Mouse (Mus musculus) cerebellum, adult 8-10 months (tissue): ENCODE data around the gene Magi1.
A peak's percentile ranks its signal among the peaks of the same experiment; 100 is the strongest.

Source experiments
- DNase-seq: peaks from one replicate; pipeline ENCODE4 v3.0.0; 2022

Magi1 gene

DNA sequence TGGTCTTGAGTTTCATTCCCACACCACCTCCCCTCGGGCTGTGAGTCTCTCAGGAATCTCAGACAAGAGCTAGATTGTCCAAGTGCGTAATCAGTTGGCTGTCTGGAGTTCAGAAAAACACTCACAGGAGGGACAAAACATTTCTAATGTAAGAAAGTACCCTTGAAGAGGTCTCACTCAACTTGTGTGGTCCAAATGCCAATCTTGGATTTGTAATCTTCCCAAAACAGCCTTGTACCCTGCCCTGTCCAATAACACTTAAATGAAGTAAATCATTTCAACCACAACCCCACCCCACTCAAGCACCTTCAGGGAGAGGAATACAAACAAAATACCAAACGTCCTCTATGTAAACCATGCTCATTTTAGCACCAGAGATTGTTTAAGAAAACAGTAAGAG is 82.8 kb downstream of the Magi1 start:
- no peak for DNase-seq

DNA sequence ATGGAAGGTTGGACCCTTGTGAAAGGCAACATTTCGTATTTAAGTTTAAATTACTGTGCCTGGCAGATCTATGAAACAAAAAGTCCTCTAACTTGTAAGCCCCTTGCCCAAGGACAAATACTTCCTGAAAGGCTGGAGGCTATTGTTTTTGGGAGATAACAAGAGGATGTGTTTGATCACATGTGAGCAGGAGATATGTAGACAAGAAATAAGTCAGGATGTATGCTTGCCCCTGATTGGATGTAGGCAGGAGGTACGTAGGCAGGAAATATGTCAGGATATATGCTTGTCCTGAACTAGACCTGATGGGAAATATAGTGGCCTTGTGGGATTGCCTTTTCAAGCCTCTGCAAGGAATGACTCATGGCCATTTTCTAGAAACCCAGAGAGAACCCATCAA is 84.0 kb downstream of the Magi1 start:
- DNase-seq, result no peak

DNA sequence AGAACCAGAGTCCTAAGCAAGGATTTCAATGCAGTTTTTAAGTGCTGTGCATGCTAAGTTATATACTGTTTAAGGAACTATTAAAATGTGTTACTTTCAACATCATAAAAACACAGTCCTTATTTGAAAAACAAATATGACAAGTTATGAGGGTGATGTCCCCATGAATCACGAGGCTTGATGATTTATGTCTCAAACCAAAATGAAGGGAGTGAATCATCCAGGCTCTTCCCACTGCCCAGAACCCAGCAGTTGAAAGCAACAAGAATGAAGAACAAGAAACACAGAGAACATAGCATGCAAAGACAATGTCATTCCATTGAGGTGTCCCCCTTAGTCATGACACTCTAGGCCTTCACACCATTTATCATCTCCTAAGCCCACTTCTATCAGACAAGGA is 85.9 kb downstream of the Magi1 start:
- DNase-seq, result no peak

DNA sequence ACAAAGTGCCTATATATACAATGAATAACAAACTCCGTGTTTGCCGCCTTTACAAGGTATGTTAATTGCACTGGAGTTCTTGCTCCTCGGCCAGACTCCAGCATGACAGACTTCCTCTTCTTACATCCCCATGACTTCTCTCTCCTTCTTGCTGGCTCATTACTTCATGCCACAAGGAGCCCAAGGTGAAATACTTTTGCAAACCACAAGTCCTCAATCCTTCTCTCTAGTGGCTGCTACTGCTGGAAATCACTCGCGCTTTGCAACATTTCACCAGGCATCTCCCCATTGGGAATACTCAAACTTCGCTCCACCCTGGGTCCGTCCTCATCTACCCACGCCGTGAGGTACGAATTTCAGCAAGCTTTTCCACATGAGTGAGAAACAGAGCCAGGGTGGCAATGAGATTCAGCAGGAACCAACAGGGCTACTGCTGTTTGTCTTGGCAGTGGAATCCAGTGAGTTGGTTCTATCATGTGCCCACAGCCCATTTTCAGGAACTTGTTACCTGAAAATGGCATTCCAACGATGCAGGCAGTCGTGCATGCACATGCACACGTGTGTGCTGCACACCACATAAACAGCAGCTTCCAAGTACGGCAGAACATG is 88.3 kb downstream of the Magi1 start:
- no peak for DNase-seq

DNA sequence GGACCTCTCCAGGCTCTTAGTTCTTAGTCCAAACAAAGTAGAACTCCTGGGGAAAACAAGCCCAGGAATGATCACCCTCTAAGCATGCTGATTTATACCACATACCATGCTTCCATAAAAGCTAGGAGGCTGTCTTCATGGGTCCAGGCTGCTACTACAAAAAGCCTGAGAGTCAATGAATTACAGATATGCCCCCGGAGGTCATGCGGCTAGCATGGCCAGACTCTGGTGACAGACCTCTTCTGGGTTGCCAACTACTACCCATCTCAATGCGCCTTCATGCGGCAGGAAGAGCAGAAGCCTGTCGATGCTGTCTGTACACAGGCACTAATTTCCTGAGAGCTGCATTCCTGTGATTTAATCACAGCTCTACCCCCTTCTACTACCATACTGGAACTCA is 92.9 kb downstream of the Magi1 start:
- no peak for DNase-seq

DNA sequence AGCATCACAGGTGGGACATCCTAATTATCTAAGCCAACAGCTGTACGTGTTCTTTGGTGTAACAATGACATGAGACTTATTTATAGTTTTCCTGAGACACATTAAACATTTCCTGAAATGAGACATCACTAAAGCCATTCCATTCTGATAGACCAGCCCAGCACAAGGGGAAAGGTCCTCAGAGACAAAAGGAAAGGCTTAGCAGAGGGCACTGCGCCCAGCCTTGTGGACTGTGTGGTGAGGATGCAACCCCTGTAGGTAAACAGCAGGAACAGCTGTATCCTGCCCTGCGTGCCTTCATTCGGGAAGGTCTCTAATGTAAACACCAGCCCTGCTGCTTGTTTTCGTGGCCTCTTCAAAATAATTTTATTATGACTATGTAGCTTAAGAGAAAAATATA is 94.3 kb downstream of the Magi1 start:
- no peak for DNase-seq

DNA sequence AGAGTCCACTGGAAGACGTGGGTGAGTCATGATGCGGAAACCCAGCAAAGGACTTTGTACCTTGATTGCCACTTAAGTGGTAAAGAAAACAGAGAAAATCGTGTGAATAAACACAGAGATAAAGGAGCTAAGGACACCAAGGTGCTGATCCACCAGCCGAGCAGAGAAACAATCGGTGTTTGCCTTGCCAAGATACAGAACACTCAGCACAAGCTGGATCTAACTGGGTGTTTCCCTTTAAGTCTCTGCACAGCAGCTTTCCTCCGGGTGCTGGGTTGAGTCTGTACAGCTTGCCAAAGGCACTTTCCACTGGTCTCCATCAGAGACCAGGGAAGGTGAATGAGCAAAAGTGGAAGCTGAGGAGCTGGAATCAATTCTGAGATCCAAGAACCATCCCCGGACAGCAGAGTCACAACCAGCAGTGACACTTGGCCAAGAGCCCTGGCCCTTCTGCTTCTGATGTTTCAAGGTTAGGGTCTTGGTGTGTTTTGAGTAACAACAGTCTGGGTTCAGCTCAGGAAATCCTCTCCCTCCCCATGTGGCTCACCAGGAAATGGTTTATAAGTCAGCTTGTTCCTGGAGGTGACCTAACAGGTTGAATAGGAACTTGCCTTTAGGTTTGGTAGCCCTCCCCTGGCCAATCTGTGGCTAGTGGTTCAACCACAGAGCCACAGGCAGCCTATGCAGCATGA is 96.9 kb downstream of the Magi1 start:
- no peak for DNase-seq

DNA sequence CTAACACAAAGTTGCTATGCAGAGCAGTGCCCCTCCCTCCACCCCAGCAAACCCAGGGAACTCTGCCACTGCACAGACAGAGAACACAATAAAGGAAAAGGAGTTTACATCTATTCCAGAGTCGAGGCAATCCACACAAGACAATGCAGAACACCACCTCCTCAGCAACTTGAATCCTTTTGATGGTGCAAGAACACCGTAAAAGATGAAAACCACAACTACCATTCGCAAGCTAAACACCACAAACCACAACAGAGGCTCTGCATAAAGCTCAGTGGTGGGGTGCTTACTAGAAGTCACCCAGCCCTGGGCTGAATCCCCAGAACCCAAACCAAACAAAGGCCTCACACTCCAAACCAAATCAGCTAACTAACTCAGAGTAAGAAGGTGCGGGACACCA is 99.4 kb downstream of the Magi1 start:
- DNase-seq, result no peak

DNA sequence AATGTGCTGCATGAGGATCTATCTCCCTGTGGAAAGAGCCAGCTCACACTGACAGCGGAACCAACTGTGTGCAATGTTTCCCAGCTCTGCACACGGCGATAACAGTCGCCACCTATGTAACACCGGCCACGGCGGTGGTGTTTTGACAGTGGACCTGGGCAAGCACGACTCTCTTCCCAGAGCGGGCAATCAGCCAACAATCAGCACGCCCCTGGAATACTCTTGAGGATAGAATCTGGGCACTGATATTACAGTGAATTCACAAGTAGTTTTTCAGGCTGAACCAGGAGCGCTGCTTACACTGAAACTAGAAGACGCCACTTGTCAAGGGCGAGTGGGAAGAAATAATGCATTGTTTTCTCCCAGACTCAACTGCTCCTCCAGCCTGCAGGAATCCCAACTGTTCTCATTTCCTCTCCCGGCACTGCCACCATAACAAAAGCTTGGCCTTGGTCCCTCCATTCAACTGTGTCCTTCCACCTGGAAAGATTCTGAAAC is 100.3 kb downstream of the Magi1 start:
- DNase-seq, result peak; percentile 43

DNA sequence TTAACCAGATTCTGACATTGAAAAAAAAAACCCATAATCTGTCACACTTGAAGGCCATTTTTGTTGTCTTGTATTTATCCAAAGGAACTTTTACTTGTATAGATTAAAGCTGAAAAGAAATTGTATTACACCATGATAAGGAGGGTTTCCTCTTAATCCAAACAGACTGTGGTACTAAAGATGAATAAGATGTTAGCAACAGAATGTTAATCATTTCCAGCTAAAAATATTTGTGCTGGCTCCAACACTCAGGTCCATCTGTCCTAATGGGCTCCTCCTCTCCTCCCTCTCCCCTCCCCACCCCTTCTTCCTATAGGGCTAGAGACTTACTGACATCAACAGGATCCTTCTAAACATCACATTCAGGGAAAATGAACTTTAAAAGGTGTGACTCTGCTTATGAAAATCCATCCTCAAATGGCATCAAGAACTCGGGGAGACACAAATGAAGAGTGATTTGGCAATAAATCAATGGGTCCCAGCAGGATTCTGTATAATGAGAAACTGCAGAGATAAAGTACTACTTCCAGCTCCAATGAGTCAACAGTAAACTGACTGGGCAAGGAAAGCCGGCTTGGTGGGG is 102.0 kb downstream of the Magi1 start:
- DNase-seq, result no peak

DNA sequence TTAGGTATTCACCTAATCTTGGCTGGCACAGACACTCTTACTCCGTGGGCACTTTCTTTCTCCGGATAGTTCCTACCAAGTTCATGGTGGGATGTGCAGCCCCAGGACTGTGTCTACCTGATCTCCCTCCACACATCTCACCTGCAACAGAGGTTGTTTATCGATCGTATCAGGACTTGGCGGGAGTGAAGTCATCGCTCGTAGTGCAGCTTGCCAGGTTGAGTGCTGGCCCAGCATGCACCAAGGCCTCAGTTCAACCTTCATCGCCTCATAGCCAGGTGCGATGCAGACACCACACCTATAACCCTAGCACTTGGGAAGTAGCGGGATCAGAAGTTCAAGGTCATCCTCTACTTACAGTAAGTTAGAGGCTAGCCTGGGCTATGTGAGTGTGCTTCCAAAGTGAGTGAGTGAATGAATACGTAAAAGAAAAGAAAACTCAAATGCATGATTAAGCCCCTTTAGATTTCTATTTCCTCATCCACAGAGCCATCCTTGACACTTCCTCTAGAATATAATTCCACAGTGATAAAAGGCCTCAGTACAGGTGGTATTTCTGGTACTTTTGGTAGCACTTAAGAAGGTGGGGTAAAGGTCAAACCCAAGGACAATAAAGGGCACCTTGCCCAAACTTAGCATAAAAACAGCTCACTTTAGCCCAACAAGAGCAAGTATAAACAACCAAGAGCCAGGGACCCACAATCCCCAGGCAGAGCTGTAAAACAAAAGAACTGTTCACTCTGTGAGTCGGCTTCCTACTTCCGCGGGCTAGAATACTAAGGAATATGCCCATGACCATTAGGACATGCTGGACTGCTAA is 103.2 kb downstream of the Magi1 start:
- no peak for DNase-seq

DNA sequence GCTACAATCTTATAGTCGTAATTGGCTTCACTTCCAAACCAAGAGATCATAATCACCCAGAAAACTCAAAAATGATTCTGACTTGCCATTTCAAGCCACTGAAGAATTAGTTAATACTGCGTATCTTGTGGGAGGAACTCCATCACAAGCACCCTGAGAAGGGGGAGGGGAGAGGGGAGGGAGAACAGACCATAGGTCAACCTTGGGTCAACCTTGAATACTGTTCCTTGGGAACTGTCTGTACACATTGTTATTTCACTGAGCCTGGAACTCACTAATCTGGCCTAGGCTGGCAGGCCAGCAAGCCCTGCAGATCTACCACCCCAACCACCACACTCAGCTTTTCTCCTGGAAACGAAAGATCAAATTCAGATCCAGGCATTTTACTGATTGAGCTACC is 106.2 kb downstream of the Magi1 start:
- no peak for DNase-seq

DNA sequence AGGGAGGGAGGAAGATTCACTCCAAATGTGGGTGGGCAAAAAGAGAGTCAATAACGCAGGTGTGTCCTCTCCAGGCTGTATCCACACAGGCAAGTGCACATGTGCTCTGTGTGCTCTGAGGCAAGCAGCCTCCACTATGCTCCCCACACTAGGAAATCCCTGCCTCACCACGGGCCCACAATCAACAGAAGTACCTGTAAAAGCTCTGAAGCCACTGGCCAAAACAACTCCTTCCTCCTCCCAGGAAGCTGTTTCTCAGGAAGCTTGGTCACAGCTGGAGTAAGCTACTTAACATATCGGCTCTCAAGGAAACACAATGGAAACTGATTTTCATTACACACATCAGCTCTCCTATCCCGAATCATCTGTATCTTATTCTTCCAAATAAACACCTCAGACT is 107.0 kb downstream of the Magi1 start:
- DNase-seq, result no peak

DNA sequence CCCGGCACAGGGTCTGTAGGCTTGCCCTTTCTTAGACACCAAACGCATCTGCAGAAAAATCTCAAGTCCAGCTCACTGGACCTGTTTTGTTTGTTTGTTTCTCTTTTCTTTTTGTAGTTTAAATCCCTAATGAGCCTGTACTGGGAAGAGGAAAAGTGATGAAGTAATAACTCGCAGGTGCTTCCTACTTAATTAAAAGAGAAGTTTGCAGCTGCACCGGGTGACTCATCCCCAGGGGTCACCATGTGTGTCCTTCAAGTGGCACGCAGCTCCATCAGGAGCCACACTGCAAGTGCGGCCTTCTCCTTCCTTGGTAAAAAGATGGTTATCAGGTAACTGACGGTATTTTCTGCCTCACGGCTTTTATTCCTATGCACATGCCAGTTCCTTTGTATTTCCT is 112.5 kb downstream of the Magi1 start:
- no peak for DNase-seq

DNA sequence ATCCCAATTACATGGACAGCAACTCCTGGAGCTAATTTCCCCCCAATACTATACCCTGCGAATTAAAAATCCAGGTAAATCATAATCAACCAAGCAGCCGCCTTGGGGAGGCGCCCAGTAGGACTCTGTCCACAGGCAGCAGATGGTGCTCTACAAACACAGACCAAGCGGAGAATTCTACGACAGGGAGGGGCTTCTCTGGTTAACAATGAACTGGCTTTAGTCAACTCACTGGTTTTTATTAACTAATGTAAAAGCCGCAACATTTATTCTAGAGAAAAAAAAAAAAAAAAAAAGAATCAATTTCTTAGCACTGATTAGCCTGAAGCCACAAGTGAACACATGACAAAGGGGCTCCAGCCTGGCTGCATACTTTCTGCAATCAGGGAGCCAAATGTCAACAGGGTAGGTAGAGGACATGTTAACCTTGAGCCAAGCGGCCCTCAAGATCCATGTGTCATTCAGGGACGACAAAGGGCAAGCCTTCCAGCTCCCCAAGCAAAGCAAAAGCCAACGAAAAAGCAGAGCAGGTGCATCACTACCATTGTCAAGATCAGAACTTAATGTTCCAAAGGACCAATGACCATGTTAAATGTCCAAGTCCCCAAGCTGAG is 114.0 kb downstream of the Magi1 start:
- no peak for DNase-seq

DNA sequence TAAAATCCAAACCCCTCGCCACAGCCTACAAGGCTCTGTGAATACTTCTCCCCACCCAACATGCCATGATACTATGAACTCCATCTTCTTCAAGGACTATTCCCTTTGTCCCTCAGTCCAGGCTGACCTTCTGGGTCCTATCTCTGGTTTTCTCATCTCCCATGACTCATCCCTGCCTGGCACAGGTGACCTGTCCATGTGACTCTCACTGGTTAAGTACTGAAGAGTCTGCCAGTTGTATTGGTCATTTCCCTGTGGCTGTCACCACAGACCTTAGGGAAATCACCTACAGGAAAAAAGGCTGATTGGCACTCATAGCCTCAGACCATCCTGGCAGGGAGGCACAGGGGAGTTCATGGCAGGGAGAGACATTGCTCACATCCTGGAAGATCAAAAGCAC is 117.8 kb downstream of the Magi1 start:
- no peak for DNase-seq

DNA sequence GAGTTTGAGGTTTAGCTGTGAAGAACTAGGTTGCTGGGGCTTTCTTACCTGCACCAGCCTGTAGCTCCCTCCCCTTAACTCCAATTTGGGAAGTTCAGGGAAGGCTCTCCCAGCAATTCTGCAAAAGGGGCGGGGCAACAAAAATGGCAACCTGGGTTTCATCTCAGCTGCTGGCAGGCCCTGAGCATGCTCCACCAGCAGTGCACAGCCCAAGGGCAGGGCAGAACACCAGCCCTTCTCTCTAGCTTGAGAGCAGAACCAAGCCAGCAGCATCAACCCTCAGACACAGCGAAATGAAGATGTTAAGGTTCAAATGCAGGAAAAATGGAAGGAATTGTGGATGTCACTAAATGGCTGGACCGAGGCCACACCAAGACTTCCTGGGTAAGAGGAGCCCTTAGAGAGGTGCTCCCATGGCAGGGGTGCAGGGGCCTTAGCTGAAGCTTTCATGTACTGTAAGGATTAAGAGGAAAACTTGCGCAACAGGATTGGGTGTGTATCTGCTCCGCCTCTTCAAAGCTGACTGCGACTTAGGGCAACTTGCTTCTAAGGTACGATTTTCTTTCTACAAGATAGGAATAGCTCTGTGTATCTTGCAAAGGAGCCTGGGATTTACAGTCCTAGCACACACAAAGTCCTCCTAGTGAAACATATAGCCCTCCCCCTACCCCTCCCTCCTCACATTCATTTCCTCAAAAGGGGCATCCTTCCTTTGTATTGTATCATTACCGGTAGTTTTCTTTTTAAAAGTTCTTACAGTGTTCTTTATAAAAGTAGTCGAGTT is 118.8 kb downstream of the Magi1 start:
- no peak for DNase-seq

DNA sequence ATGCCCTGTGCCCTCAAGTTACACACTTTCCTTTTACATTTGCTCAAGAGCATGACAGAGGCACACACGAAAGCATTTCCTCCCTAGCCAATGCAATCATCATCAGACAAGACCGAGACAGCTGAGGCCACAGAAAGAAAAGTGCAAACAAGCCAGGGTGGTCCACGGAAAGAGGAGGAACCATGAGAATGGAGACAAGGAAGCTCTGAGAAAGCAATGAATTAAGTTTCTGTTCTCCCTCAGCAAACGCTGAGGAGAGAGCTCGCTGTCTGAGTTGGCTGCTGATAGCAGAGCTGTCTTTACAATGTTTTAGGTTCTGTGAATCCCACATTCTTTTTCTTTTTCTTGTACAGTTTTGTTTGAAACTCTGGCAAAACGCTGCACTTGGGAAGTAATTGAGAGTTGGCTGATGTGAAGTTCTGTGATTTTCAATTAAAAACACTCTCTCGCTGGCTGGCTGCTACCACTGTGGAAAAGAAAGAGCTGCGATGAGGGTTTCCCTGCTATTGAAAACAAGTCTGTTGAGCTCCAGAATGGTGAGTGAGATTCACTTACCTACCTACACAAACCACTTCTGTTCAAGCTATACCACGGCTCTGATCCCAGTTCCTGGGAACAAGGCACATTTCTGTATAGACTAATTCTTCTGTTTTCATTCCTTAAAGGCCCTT is 120.3 kb downstream of the Magi1 start:
- DNase-seq, result no peak

DNA sequence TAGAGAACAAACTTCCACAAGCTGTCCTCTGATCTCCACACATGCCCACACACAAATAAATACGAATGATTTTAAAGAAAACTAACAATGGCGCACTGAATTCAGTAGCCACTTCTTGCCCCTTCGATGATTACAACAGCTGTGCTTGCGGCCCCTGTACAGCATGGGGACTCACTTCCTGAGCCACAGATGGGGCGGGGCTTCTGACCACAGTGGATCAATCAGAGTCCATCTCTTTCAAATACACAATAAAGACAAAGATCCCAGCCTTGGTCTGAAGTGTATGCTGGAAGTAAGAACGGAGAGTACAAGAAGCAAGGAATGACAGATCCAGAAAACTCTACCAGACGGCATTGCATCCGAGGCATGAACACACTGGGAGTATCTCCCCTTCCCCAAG is 120.8 kb downstream of the Magi1 start:
- no peak for DNase-seq

DNA sequence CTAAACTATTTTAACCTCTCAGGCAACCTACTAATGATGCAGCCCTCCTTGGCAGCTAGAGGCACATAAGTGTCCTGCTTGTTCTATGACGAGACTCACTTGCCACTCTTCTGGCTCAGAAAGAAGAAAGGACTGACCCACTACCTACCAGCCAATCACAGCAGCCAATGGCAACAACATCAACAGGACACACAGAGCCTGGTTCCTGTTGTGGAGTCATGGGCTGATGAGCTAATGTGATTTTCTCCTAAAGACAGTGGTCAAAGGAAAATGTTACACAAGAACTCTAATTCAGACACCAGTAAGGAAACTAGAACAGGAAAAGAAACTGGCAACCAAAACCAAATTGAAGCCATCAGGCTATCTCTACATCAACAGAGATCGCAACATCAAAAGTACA is 124.5 kb downstream of the Magi1 start:
- DNase-seq, result no peak

DNA sequence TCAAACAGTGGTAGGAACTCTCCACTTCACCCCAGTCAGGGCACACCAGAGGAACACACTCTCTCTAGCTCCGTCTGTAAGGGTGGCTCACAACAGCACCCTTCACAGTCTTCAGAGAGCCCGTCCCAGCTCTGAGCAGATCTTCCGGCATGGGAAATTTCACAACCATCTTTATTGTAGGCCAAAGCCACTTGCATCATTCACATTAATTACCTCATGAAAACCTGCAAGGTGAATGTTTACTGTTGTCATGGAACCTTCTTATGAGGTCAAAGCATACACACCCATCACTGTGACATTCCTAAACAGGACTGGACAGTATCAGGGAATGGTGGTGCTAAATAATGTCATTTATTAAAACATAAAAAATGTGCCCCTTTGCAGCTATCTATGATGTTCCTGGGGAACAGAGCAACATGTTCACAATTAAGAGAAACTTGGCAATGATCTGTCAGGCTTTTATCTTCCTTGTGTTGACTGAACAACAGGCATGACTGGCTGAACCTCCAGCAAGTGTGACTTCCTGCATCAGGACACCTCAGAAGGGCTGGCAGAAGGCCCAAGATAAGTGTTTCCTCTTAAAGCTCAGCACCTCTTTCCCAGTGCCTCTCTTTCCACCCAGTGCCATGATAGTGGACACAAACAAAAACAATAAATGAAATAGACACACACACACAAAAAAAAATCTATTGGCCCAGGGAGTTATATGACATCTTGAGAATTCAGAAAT is 125.4 kb downstream of the Magi1 start:
- no peak for DNase-seq
